Mouse (Mus musculus) adrenal gland, postnatal 14 days (tissue): ENCODE results near the gene Srarp. TPM values are rescaled to one million over a fixed set of nuclear protein-coding genes. Genes with fewer than 3 reads are reported as not detected.

Source experiments
- DNase-seq: peaks from one replicate; pipeline ENCODE4 v3.0.0; 2021; ENCODE audit warnings: mixed read lengths
- long read RNA-seq, 2 experiments: library from polyadenylated mRNA; stranded (forward); transcript quantifications; one replicate each; pipeline ENCODE4 v2.0.0; 2021
- total RNA-seq: library from RNA; stranded (reverse); gene quantifications from 2 replicates; pipeline ENCODE4 v1.2.3, GENCODE M21; 2021

Srarp gene
- not detected in 2 replicates for total RNA-seq
- long read RNA-seq, experiment 1: 0 reads
- long read RNA-seq, experiment 2: 0 reads

DNA sequence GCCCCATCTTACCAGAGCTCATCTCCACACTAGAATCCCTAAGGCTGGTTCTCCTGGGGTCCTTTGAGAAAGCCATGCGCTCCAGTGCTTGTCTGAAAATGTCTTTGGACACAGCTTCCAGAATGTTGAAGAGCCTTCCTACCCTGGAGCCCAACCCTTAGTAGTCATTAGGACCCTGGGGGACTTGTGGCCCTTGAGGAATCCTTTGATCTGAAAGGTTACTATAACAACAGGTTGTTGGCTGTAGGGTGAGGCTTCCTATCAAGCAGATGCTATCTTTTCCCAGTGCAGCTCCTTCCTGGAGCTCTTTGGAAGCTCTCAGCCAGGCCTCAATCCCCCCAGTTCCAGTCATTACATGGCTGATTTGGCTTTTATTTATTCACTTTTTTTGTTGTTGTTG, at the start of gene Srarp:
Gene Srarp (minus strand): TSS at position 132 of the 400 bp plus-strand sequence.
- no peak for DNase-seq

DNA sequence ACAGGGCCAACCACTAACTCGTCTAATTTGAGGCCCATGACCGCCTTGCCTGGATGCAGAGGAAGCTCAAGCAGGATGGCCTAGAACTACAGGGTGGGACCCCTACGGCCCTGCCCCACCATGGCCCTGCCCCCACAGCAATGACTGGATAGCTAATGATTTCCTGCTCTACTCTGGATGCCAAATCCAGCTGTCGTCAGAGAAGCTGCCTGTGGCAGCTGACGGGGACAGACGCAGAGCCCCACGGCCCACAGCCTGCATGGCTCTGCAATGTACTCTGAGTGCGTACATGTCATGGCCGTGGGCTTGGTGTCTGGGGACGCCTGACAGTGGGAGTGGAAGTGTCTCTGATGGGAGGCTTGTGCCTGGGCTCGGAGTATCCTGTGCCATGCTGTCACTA, 48.2 kb upstream of the Srarp start:
- DNase-seq: no peak

DNA sequence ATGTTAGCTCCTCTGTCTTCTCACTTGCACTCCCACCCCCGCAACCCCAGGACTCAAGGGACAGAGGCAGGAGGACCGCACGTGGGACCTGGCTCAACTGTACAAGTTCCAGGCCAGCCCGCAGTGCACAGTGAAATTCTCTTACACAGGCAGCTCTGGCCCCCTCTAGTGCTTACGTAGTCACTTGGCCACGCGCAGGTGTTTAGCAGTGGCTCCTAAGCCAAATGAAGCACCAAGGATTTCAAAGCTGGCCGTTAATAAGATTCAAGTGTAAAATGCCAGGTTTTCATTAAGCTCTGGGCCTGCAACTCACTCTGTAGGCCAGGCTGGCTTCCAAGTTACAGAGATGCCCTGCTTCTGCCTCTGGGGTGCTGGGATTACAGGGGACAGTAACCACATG, 43.5 kb upstream of the Srarp start:
- DNase-seq: no peak

DNA sequence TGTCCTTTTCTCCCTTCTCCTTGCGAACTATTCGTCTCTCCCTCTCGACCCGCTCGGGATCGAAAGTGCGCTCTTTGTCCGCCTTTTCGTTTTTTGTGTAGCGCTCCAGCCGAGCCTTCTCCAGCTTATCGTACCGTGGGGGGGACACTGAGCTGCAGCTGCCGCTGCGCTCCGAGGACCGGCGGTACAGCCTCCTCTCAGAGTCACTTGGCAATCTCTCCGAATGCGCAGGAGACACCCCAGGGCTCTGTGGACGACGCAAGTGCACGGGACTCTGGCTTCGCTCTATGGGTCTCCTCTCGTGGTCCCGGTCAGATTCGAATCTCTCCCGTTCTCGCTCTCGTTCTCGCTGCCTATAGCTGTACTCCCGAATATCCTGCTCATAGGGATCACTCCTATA, 42.9 kb upstream of the Srarp start:
- no peak for DNase-seq

DNA sequence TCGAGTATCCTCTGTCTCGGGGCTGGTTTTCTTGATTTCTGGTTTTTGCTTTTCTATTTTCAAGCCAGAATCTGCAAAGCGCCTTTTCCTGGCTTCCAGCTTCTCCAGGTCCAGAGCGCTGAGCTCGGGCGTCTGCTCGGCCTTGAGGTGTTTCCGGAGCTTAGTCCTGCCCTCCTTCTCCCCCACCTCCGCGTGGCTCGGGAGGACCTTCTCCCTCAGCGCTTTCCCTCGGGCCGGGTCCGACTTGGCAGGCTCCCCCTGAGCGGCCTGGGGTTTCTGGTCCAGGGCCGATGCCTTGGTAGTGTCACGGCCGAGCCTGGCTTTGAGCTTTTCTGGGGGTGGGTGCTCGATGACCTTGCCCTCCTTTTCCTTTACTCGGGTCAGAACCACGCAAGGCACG, 42.3 kb upstream of the Srarp start:
- DNase-seq: peak; percentile 67

DNA sequence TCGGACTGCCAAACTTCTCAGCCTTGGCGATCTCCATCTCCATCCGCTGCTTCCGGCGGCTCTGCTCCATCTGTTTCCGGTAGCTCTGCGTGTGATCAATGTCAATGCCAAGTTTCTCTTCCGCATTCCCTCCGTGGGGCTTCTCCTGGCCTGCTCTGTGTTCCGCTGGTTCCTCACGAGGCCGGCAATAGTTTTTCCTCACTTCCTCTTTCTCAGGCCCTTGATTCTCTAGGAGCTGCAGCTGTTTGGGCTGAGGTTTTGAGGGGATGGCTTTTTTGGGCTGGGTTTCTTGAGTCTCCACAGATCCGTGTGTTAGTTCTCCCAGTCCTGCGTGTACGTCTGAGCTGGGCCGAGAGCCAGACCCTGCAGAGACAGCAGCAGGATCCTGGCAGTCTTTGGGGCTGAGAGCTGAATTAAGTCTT, 41.8 kb upstream of the Srarp start:
- no peak for DNase-seq

DNA sequence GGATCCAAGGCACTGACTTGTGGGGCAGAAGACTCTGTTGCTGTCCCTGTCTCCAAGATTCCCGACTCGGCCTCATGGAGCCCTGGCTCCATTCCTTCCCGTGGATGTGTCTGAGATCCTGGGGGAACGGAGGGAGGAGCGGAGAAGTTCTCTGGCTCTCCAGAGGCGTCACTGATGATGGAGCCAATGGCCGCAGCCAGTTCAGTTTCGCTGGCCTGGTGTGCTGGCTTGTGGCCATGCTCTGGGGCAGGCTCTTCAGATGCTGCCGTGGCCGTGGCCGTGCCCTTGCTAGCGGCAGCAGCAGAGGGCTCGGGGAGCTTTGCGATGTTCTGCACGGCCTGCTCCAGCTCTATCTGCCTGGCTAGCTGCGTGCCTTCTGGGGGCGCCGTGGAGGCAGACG, 38.5 kb upstream of the Srarp start:
- DNase-seq: no peak

DNA sequence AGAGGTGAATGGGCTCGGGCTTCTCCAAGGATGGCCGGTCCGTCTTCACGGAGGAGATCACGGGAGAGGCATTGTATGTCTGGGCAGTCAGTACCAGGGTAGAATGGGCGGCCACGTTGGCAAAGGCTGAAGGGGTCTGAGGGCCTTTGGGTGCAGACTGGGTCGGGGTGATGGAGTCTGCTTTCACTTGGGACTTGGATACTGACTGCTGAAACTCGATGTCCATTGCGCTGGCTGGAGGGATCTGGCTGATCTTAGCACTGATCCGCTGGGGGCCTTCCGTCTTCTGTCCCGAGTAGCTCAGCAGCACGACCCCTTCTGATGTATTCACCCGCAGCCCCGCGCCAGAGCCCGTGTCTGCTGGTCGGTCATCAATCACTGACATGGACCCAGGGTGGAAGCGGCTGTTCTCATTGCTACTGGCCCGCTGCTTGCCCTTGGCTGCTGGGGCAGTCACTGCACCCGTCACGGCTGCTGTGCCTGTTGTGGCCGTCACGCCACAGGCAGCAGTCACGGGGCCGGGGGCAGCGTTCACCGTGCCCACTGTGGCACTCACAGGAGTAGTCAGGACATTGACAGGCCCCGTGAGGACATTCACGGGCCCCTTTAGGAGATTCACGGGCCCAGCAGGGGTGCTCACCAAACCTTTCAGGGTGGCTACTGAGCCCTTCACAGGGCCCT, 36.9 kb upstream of the Srarp start:
- no peak for DNase-seq

DNA sequence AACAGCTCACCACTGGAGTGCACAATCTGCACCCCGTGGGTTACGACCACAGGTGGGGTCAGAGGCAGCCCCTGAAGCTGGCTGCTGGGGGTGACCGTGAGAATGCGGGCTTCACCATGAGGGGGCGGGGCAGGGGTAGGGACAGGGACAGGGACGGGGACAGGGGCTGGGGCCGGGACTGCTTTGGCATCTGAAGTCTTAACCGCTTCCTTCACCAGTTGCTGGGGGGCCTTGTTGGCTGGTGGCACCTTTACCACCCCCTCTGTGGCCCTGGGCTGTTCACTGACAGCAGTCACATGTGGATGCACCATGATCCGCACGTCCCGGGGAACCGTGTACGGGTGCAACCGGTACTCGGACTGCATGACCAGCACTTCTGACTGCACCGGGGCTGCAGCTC, 35.6 kb upstream of the Srarp start:
- no peak for DNase-seq

DNA sequence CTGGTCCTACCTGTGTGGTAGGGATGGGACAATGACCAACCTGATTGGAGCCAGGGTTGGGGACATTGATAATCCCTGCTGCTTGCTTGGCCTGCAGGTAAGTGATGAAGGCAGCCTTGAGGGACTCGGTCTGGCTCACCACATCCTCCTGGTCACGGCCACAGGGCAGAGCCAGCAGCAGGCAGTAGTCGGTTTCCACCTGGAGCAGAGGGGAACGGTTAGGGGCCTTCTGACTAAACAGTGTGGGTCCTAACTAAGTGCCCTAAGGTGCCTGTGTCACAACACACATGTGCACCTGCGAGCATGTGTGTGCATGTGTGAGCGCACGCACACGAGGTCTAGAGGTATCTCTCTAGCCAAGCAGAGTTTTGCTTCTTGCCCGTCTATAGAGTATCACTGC, 33.4 kb upstream of the Srarp start:
- no peak for DNase-seq

DNA sequence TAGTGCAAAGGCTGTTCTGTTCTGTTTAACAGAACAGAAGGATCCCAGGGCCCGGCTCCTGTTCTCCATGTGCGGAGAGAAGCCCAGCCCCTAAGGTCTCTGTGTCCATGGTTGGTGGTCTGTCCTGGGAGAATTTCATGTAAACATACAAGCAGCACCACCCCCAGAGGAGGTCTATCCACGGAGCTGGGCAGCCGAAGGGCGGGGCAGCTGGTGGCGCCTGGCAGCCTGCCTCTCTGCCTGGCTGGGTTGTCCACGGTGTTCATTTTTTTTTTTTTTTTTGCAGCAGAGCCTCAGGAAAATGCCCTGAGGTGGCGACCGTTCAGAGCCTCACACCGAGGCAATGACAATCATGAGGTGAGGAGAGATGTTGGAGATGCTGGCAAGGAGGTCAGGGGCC, 32.7 kb upstream of the Srarp start:
- DNase-seq: peak; percentile 36

DNA sequence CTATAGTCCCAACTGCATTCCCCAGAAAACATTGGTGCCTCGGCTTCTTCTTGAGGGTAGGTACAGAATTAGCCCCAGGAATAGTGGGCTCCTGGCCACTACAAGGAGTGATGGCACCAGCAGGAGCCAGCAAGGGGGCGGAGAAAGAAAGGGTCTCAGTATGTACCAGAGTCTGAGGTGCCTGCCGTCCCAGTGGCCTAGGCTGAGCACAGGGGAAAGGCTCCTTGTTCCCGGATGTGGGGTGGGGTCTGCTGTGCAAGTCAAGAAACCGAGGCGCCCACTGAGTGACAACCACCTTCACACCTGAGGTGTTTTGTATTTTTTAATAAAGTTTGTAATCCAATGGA, 31.6 kb upstream of the Srarp start:
- DNase-seq: no peak

DNA sequence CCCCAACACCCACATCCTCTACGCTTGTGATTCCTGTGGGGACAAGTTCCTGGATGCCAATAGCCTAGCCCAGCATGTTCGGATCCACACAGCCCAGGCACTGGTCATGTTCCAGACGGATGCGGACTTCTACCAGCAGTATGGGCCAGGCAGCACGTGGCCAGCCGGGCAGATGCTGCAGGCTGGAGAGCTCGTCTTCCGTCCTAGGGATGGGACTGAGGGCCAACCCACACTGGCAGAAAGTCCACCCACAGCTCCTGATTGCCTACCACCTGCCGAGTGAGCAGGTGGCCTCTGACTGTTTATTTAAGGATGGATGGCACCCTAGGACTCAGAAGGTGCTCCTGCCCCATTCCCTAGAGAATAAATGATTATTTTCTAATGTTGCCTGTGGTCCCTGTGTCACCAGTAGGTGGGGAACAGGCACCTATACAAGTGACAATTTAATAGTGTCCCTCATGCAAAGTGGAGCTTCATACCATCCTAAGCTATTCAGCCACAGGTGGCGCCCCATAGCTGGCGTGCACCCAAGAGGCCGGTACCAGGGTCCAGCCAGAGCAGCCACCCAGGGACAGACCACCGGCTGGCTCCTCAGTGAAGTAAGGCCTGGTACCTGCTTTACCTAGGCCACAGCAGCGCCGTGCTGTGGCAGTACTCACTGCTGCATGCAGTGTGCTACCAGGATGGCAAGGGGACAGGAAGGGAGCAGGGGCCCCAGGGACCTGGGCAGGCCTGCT, 31.1 kb upstream of the Srarp start:
- no peak for DNase-seq

DNA sequence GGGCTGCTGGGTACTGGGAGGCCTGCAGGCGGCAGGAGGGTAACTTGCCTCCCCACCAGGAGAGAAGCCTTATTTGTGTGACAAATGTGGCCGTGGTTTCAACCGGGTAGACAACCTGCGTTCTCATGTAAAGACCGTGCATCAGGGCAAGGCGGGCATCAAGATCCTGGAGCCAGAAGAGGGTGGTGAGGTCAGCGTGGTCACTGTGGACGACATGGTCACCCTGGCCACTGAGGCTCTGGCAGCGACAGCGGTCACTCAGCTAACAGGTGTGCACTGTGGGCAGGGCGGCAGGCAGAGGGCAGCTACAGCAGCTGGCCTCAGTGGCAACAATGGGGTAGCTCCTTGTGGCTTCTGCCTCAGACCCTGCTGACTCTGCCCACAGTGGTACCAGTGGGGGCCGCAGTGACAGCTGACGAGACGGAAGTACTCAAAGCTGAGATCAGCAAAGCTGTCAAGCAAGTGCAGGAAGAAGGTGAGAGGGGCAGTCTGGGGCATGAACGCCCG, 30.4 kb upstream of the Srarp start:
- DNase-seq: no peak

DNA sequence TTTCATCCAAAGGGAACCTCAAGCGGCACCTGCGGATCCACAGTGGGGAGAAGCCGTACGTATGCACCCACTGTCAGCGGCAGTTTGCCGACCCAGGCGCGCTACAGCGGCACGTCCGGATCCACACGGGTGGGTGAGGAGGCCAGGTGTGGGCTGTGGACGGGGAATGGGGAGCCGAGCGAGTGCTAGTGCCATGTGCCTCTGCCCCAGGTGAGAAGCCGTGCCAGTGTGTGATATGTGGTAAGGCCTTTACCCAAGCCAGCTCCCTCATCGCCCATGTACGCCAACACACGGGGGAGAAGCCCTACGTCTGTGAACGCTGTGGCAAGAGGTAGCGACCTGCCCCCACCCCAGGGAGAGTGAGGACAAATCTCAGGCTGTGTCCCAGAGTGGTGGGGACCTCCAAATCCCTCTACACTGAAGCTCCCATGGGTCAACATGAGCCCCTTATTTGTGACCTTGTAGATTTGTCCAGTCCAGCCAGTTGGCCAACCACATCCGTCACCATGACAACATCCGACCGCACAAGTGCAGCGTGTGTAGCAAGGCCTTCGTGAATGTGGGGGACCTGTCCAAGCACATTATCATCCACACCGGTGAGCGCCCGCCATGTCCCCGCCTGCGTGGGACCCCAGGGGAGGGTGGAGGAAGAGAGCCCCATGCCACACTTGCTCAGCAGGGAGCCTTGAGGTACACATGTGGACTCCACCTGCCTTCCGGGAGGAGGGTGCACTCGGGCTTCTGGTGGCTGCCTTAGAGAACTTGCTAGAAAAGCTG, 29.8 kb upstream of the Srarp start:
- peak; percentile 45 for DNase-seq

DNA sequence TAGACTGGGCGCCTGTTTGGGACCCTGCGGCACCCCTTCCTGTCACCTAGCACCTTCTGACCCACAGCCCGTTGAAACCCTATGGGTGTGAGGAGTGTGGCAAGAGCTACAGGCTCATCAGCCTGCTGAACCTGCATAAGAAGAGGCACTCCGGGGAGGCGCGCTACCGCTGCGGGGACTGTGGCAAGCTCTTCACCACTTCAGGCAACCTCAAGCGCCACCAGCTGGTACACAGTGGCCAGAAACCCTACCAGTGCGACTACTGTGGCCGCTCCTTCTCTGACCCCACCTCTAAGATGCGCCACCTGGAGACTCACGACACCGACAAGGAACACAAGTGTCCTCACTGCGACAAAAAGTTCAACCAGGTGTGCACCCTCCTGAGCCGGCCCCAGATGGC, 28.8 kb upstream of the Srarp start:
- DNase-seq: no peak

DNA sequence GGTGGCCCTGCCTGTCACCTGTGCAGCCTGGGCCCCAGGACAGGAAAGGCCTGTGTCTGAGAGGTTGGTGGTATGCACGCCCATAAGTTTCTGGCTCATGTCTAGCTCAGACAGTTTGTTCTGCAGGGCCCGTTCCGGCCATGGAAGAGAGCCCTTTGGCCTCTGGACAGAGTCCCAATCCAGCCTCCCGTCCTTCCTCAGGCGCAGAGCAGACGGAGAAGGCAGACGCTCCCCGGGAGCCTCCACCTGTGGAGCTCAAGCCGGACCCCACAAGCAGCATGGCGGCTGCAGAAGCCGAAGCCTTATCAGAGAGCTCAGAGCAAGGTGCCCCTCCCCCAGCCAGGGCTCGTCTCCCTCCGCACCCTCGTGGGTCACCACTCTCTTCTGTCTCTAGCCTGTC, 27.6 kb upstream of the Srarp start:
- DNase-seq: no peak

DNA sequence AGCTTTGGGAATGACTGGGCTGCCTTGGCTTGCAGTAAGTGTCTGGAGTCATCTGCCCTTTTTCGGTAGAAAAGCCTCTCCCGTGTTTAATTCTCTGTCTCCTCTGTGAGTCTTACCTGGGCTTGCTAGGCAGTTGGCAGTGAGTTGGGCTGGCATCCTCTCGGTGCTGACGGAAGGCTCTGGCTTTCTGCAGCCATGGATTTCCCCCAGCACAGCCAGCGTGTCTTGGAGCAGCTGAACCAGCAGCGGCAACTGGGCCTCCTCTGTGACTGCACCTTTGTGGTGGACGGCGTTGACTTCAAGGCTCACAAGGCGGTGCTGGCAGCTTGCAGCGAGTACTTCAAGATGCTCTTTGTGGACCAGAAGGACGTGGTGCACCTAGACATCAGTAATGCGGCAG, 25.7 kb upstream of the Srarp start:
- no peak for DNase-seq

DNA sequence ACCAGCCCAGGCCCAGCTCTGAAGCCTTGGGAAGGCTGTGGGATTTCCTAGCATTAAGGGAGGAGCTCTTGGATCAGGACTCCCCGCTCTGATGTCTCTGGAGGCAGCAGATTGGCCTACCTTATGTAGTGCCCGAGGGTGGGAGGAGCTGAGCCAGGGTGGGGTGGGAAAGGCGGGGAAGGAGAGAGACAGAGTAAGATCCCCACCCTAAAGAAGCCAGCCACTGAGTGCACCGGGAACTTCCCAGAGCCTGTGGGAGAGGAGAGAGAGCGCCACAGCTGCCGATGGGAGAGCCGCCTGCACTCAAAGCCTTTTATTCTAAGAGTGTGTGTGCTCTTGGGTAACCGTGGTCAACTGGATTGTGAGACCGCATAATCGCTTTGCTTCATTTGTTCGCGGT, 25.2 kb upstream of the Srarp start:
- no peak for DNase-seq

DNA sequence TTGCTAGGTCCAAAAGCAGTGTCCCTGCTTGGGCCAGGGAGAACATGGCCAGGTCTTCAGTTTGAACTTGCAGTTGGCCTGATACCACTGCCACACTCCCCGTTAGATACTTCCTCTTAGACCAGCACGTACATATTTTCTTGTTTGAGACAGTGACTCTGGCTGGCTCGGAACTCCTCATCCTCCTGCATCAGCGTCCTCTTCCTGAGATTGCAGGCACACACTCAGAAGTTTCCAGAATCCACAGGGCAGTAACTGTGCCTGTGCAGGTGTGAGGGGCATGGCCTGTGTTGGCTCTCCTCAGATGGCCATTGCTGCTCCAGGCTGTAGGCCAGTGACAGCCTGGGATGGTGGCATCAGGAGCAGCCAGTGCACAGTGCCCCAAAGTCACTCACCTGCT, 24.6 kb upstream of the Srarp start:
- no peak for DNase-seq

DNA sequence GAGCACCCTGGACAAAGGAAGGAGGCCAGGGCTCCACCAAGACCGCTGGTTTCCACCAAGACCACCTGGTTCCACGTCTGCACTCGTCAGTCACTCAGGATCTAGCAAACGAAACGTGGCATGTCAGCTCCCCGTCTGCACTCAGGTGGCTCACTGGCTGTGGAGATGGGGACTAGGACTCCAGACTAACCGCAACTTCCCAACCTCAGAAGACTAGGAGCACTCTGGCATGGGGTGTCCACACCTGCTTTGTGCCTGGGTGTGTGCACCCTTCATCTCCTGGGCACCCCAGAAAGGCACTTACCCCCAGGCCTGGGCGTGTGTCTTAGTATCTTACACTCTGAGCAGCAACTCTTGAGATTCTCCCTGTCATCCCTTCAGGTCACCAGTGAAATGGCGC, 23.9 kb upstream of the Srarp start:
- DNase-seq: no peak

DNA sequence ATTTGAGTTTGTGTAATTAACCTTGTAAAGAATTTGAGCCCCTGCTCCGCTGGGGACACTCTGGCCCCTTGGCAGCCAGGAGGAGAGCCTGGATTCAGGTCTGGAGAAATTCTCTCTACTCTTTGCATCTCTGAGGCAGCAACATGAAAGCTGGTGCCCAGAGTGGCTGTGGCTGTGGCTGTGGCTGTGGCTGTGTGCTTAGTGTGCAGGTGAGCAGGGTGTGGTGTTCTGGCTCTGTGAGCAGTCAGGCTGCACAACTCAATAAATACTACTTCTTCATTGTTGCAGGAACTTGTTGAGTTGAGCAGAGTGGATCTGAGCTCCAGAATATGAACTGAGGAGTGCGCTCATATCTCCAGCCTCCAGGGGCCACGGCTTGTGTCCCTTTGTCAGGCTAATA, 23.0 kb upstream of the Srarp start:
- DNase-seq: no peak

DNA sequence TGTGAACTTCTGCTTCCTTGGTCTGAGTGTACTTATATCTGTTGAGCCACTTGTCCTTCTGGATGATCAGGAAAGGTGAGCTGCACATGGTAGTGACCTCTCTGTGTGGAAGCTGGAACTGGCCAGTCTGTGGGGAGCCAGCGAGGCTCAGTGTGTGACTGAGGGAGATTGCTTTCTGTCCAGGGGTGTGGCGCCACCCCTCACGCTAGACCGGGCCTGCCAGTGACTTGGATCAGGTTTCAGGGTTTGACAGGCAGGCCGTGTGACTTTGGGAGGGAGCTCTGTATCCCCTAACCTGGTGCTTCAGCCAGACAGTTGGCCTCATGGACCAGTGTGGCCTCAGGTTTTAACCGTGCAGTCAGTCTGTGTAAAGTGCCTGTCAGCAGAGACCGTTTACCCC, 22.3 kb upstream of the Srarp start:
- DNase-seq: no peak
